Mouse (Mus musculus): ENCODE measurements at regions not wholly inside any gene's neighbourhood (a gene's known extent, or its start where the extent isn't known, plus 50 kb on each side); places are given as distances from the start of the nearest gene placed in this dataset.

GRCm38 (mm10) chr1:77261678-77262077 lies 253.2 kb downstream of the Epha4 start:
- no peak for DNase-seq (ENCODE audit: low read depth)

- DNase-seq (ENCODE audit: low read depth) = no peak
These were observed 249.2 kb downstream of the Epha4 start for GRCm38 (mm10) chr1:77265677-77266076.

- DNase-seq (ENCODE audit: low read depth) = no peak
These were observed 247.4 kb downstream of the Epha4 start for GRCm38 (mm10) chr1:77267311-77268003.

GRCm38 (mm10) chr1:77275297-77275696 lies 239.6 kb downstream of the Epha4 start:
- no peak for DNase-seq (ENCODE audit: low read depth)

GRCm38 (mm10) chr1:77279566-77279965 lies 235.3 kb downstream of the Epha4 start:
- DNase-seq (ENCODE audit: low read depth) = no peak

GRCm38 (mm10) chr1:77280373-77281038 lies 234.4 kb downstream of the Epha4 start:
- no peak for DNase-seq (ENCODE audit: low read depth)

- DNase-seq (ENCODE audit: low read depth) = no peak
These were observed 233.1 kb downstream of the Epha4 start for GRCm38 (mm10) chr1:77281741-77282140.

- DNase-seq (ENCODE audit: low read depth) = no peak
These were observed 216.2 kb downstream of the Epha4 start for GRCm38 (mm10) chr1:77298713-77299132.

GRCm38 (mm10) chr1:77300806-77301205 lies 214.1 kb downstream of the Epha4 start:
- DNase-seq (ENCODE audit: low read depth) = no peak

- DNase-seq (ENCODE audit: low read depth) = no peak
These were observed 210.1 kb downstream of the Epha4 start for GRCm38 (mm10) chr1:77304770-77305169.

GRCm38 (mm10) chr1:77307745-77308144 lies 207.1 kb downstream of the Epha4 start:
- DNase-seq (ENCODE audit: low read depth) = no peak

- no peak for DNase-seq (ENCODE audit: low read depth)
These were observed 201.8 kb downstream of the Epha4 start for GRCm38 (mm10) chr1:77313119-77313518.

GRCm38 (mm10) chr1:77315347-77315746 lies 199.5 kb downstream of the Epha4 start:
- DNase-seq (ENCODE audit: low read depth) = no peak

- DNase-seq (ENCODE audit: low read depth) = no peak
These were observed 198.7 kb downstream of the Epha4 start for GRCm38 (mm10) chr1:77316198-77316597.
